Mouse (Mus musculus): Measurements from ENCODE around the gene Stk39. TPM values are rescaled to one million over a fixed set of nuclear protein-coding genes. Genes with fewer than 3 reads are reported as not detected.
"Not testable (repeated sequence)": the region's sequence is repeated elsewhere in the genome, so short reads cannot be mapped to it uniquely, and the experiment has no call there.

Gene Stk39
- polyA plus RNA-seq, 1 experiment from 2014 or later: 39.5 TPM

- 86% methylated on average over 10 of the region's 10 CpGs for WGBS
- Histone ChIP-seq H3K4me2 (ENCODE audit: low read depth) (no peak overlapping the region), H3K27me3 (ENCODE audit: control insufficient read depth, insufficient read depth, low read length) (no peaks in the 10 kb centered on the region), H3K27ac (ENCODE audit: low read depth, low read length) (no peak overlapping the region), H3K4me1 (ENCODE audit: control insufficient read depth, insufficient read depth, low read length) (0 out of 2 replicates have a peak, but pooled peaks cover 3% of the 10 kb centered on the region), H3K36me3 (ENCODE audit: control insufficient read depth, insufficient read depth, low read length) (no peaks in the 10 kb centered on the region), H3K9ac (ENCODE audit: low read length) (no peak overlapping the region), H3K4me3 (ENCODE audit: low read depth, low read length) (no peak overlapping the region), H3K9me3 (ENCODE audit: control insufficient read depth, low read length) (no peaks in the 10 kb centered on the region)
- no peak for DNase-seq (ENCODE audit: low spot score)
- no peak for ATAC-seq (ENCODE audit: insufficient read depth, low FRiP score, low TSS enrichment)
Observed at GRCm38 (mm10) chr2:68250897-68251296, 221.2 kb downstream of the Stk39 start.

GRCm38 (mm10) chr2:68249855-68250424 lies 222.1 kb downstream of the Stk39 start:
- Histone ChIP-seq H3K4me3 (ENCODE audit: low read depth, low read length) (no peak overlapping the region), H3K27ac (ENCODE audit: low read depth, low read length) (no peak overlapping the region), H3K9ac (ENCODE audit: low read length) (no peak overlapping the region), H3K36me3 (ENCODE audit: control insufficient read depth, insufficient read depth, low read length) (no peaks in the 10 kb centered on the region), H3K4me2 (ENCODE audit: low read depth) (no peak overlapping the region), H3K27me3 (ENCODE audit: control insufficient read depth, insufficient read depth, low read length) (no peaks in the 10 kb centered on the region), H3K4me1 (ENCODE audit: control insufficient read depth, insufficient read depth, low read length) (0 out of 2 replicates have a peak, but pooled peaks cover 3% of the 10 kb centered on the region), H3K9me3 (ENCODE audit: control insufficient read depth, low read length) (no peaks in the 10 kb centered on the region)
- no peak for ATAC-seq (ENCODE audit: insufficient read depth, low FRiP score, low TSS enrichment)
- 70% methylated on average over 4 of the region's 4 CpGs for WGBS
- no peak for DNase-seq (ENCODE audit: low spot score)

- no peak overlapping the region for H3K4me3 ChIP-seq (ENCODE audit: low read depth, low read length)
- H3K27me3 ChIP-seq (ENCODE audit: control insufficient read depth, insufficient read depth, low read length): no peaks in the 10 kb centered on the region
- no peak overlapping the region for H3K9ac ChIP-seq (ENCODE audit: low read length)
- no peak overlapping the region for H3K4me2 ChIP-seq (ENCODE audit: low read depth)
- no peaks in the 10 kb centered on the region for H3K9me3 ChIP-seq (ENCODE audit: control insufficient read depth, low read length)
- H3K27ac ChIP-seq (ENCODE audit: low read depth, low read length): no peak overlapping the region
- DNase-seq (ENCODE audit: low spot score) (no peak), ATAC-seq (ENCODE audit: insufficient read depth, low FRiP score, low TSS enrichment) (no peak)
- 0 out of 2 replicates have a peak, but pooled peaks cover 3% of the 10 kb centered on the region for H3K4me1 ChIP-seq (ENCODE audit: control insufficient read depth, insufficient read depth, low read length)
- WGBS: 40% methylated on average over 3 of the region's 3 CpGs
- no peaks in the 10 kb centered on the region for H3K36me3 ChIP-seq (ENCODE audit: control insufficient read depth, insufficient read depth, low read length)
Observed at GRCm38 (mm10) chr2:68246284-68246683, 225.8 kb downstream of the Stk39 start.

GRCm38 (mm10) chr2:68244556-68244955 lies 227.5 kb downstream of the Stk39 start:
- DNase-seq (ENCODE audit: low spot score) (no peak), ATAC-seq (ENCODE audit: insufficient read depth, low FRiP score, low TSS enrichment) (no peak)
- Histone ChIP-seq H3K27ac (ENCODE audit: low read depth, low read length) (no peak overlapping the region), H3K4me1 (ENCODE audit: control insufficient read depth, insufficient read depth, low read length) (0 out of 2 replicates have a peak, but pooled peaks cover 3% of the 10 kb centered on the region), H3K4me2 (ENCODE audit: low read depth) (no peak overlapping the region), H3K9me3 (ENCODE audit: control insufficient read depth, low read length) (no peaks in the 10 kb centered on the region), H3K9ac (ENCODE audit: low read length) (no peak overlapping the region), H3K27me3 (ENCODE audit: control insufficient read depth, insufficient read depth, low read length) (no peaks in the 10 kb centered on the region), H3K36me3 (ENCODE audit: control insufficient read depth, insufficient read depth, low read length) (no peaks in the 10 kb centered on the region), H3K4me3 (ENCODE audit: low read depth, low read length) (no peak overlapping the region)
- 69% methylated on average over 1 of the region's 1 CpGs for whole genome bisulfite sequencing

GRCm38 (mm10) chr2:68243879-68244553 lies 228.1 kb downstream of the Stk39 start:
- H3K9me3 ChIP-seq (ENCODE audit: control insufficient read depth, low read length): no peaks in the 10 kb centered on the region
- H3K4me1 ChIP-seq (ENCODE audit: control insufficient read depth, insufficient read depth, low read length): 0 out of 2 replicates have a peak, but pooled peaks cover 3% of the 10 kb centered on the region
- no peaks in the 10 kb centered on the region for H3K27me3 ChIP-seq (ENCODE audit: control insufficient read depth, insufficient read depth, low read length)
- H3K4me2 ChIP-seq (ENCODE audit: low read depth): no peak overlapping the region
- DNase-seq (ENCODE audit: low spot score) (no peak), ATAC-seq (ENCODE audit: insufficient read depth, low FRiP score, low TSS enrichment) (no peak)
- WGBS: 73% methylated on average over 12 of the region's 12 CpGs
- H3K4me3 ChIP-seq (ENCODE audit: low read depth, low read length): no peak overlapping the region
- H3K27ac ChIP-seq (ENCODE audit: low read depth, low read length): no peak overlapping the region
- H3K36me3 ChIP-seq (ENCODE audit: control insufficient read depth, insufficient read depth, low read length): no peaks in the 10 kb centered on the region
- no peak overlapping the region for H3K9ac ChIP-seq (ENCODE audit: low read length)

- no peak for ATAC-seq (ENCODE audit: insufficient read depth, low FRiP score, low TSS enrichment)
Observed at GRCm38 (mm10) chr2:68243273-68243672, 228.8 kb downstream of the Stk39 start.

GRCm38 (mm10) chr2:68242069-68242468 lies 230.0 kb downstream of the Stk39 start:
- 0 out of 2 replicates have a peak, but pooled peaks cover 3% of the 10 kb centered on the region for H3K4me1 ChIP-seq (ENCODE audit: control insufficient read depth, insufficient read depth, low read length)
- no peak overlapping the region for H3K4me3 ChIP-seq (ENCODE audit: low read depth, low read length)
- no peak overlapping the region for H3K4me2 ChIP-seq (ENCODE audit: low read depth)
- 93% methylated on average over 3 of the region's 3 CpGs for WGBS
- H3K36me3 ChIP-seq (ENCODE audit: control insufficient read depth, insufficient read depth, low read length): no peaks in the 10 kb centered on the region
- H3K9ac ChIP-seq (ENCODE audit: low read length): no peak overlapping the region
- ATAC-seq (ENCODE audit: insufficient read depth, low FRiP score, low TSS enrichment) (no peak), DNase-seq (ENCODE audit: low spot score) (no peak)
- H3K9me3 ChIP-seq (ENCODE audit: control insufficient read depth, low read length): no peaks in the 10 kb centered on the region
- H3K27me3 ChIP-seq (ENCODE audit: control insufficient read depth, insufficient read depth, low read length): no peaks in the 10 kb centered on the region
- no peak overlapping the region for H3K27ac ChIP-seq (ENCODE audit: low read depth, low read length)

More at GRCm38 (mm10) chr2:68243273-68243672, 228.8 kb downstream of the Stk39 start:
- Histone ChIP-seq H3K4me2 (ENCODE audit: low read depth) (no peak overlapping the region), H3K9ac (ENCODE audit: low read length) (no peak overlapping the region), H3K4me3 (ENCODE audit: low read depth, low read length) (no peak overlapping the region), H3K27ac (ENCODE audit: low read depth, low read length) (no peak overlapping the region), H3K4me1 (ENCODE audit: control insufficient read depth, insufficient read depth, low read length) (0 out of 2 replicates have a peak, but pooled peaks cover 3% of the 10 kb centered on the region), H3K27me3 (ENCODE audit: control insufficient read depth, insufficient read depth, low read length) (no peaks in the 10 kb centered on the region), H3K36me3 (ENCODE audit: control insufficient read depth, insufficient read depth, low read length) (no peaks in the 10 kb centered on the region), H3K9me3 (ENCODE audit: control insufficient read depth, low read length) (no peaks in the 10 kb centered on the region)
- 86% methylated on average over 3 of the region's 3 CpGs for WGBS
- no peak for DNase-seq (ENCODE audit: low spot score)

GRCm38 (mm10) chr2:68241640-68242039 lies 230.4 kb downstream of the Stk39 start:
- WGBS: 95% methylated on average over 1 of the region's 1 CpGs
- no peak for ATAC-seq (ENCODE audit: insufficient read depth, low FRiP score, low TSS enrichment)

GRCm38 (mm10) chr2:68239415-68239814 lies 232.7 kb downstream of the Stk39 start:
- H3K27ac ChIP-seq (ENCODE audit: low read depth, low read length); H3K27me3 ChIP-seq (ENCODE audit: control insufficient read depth, insufficient read depth, low read length); H3K4me3 ChIP-seq (ENCODE audit: low read depth, low read length); H3K4me1 ChIP-seq (ENCODE audit: control insufficient read depth, insufficient read depth, low read length); H3K9me3 ChIP-seq (ENCODE audit: control insufficient read depth, low read length); H3K36me3 ChIP-seq (ENCODE audit: control insufficient read depth, insufficient read depth, low read length); ATAC-seq (ENCODE audit: insufficient read depth, low FRiP score, low TSS enrichment); H3K9ac ChIP-seq (ENCODE audit: low read length); DNase-seq (ENCODE audit: low spot score); H3K4me2 ChIP-seq (ENCODE audit: low read depth): not testable (repeated sequence)
- 21% methylated on average over 4 of the region's 4 CpGs for WGBS

More at GRCm38 (mm10) chr2:68241640-68242039, 230.4 kb downstream of the Stk39 start:
- Histone ChIP-seq H3K4me3 (ENCODE audit: low read depth, low read length) (no peak overlapping the region), H3K9me3 (ENCODE audit: control insufficient read depth, low read length) (no peaks in the 10 kb centered on the region), H3K27ac (ENCODE audit: low read depth, low read length) (no peak overlapping the region), H3K27me3 (ENCODE audit: control insufficient read depth, insufficient read depth, low read length) (no peaks in the 10 kb centered on the region), H3K4me1 (ENCODE audit: control insufficient read depth, insufficient read depth, low read length) (0 out of 2 replicates have a peak, but pooled peaks cover 3% of the 10 kb centered on the region), H3K9ac (ENCODE audit: low read length) (no peak overlapping the region), H3K4me2 (ENCODE audit: low read depth) (no peak overlapping the region), H3K36me3 (ENCODE audit: control insufficient read depth, insufficient read depth, low read length) (no peaks in the 10 kb centered on the region)
- peak; percentile 1 for DNase-seq (ENCODE audit: low spot score)

Data from neural tube, embryonic 11.5 days (tissue).